Mouse (Mus musculus) embryonic facial prominence, embryonic 14.5 days (tissue): ENCODE measurements around the gene Snd1. TPM values are rescaled to one million over a fixed set of nuclear protein-coding genes. Genes with fewer than 3 reads are reported as not detected.

ENCODE experiments used
- ATAC-seq: fragments of 200-750 bp; cut with Nextera tagmentation; 2 replicates; pipeline ENCODE4 v1.8.0; 2017; ENCODE audit warnings: low read depth, moderate number of reproducible peaks, moderate TSS enrichment
- DNase-seq: peaks from one replicate; pipeline ENCODE4 v3.0.0-alpha.2; 2015; ENCODE audit warnings: low spot score
- H3K27ac ChIP-seq: fragments of 300-500 bp; sonication (generic); replicated peaks from 2 replicates; pipeline ENCODE4 v1.5.1; 2014; ENCODE audit warnings: low read depth, mild to moderate bottlenecking, low read length, moderate library complexity
- H3K27me3 ChIP-seq: fragments of 300-500 bp; sonication (generic); replicated peaks from 2 replicates; pipeline ENCODE4 v1.6.1; 2014; ENCODE audit warnings: low read length; ENCODE audit not compliant: control insufficient read depth, insufficient read depth
- H3K36me3 ChIP-seq: fragments of 300-500 bp; sonication (generic); 2 replicates; pipeline ENCODE4 v1.6.1; 2014; ENCODE audit warnings: low read length, mixed read lengths; ENCODE audit not compliant: control insufficient read depth, insufficient read depth
- H3K4me1 ChIP-seq: fragments of 300-500 bp; sonication (generic); 2 replicates; pipeline ENCODE4 v1.6.1; 2014; ENCODE audit warnings: antibody characterized with exemption, low read length; ENCODE audit not compliant: control insufficient read depth, insufficient read depth
- H3K4me2 ChIP-seq: fragments of 300-500 bp; sonication (generic); 2 replicates; pipeline ENCODE4 v1.6.1; 2014; ENCODE audit warnings: low read depth, mild to moderate bottlenecking, low read length, moderate library complexity, mixed read lengths
- H3K4me3 ChIP-seq: fragments of 300-500 bp; sonication (generic); 2 replicates; pipeline ENCODE4 v1.5.1; 2014; ENCODE audit warnings: low read depth, mild to moderate bottlenecking, low read length
- H3K9ac ChIP-seq: fragments of 300-500 bp; sonication (generic); 2 replicates; pipeline ENCODE4 v1.6.1; 2014; ENCODE audit warnings: low read depth, mild to moderate bottlenecking, low read length, moderate library complexity, mixed read lengths
- H3K9me3 ChIP-seq: fragments of 300-500 bp; sonication (generic); 2 replicates; pipeline ENCODE4 v1.6.1; 2016; ENCODE audit warnings: low read length; ENCODE audit not compliant: control insufficient read depth
- WGBS: fragments of 180-500 bp; shearing (Covaris S2); extraction: QIAGEN DNeasy Blood & Tissue Kit; methylation state at CpG from one replicate; pipeline ENCODE4 v1.1.7; 2014; 5-methylcytosine and 5-hydroxymethylcytosine counted together
- polyA plus RNA-seq: library from polyadenylated mRNA; unstranded; fragments of >200 nt; fragmentation: Nextera tagmentation; extraction: Ambion mirVana; gene quantifications from 2 replicates; pipeline ENCODE4 v1.2.1, GENCODE M21; 2014

Gene Snd1
- polyA plus RNA-seq, 1 experiment from 2014 or later, result 111 TPM

DNA sequence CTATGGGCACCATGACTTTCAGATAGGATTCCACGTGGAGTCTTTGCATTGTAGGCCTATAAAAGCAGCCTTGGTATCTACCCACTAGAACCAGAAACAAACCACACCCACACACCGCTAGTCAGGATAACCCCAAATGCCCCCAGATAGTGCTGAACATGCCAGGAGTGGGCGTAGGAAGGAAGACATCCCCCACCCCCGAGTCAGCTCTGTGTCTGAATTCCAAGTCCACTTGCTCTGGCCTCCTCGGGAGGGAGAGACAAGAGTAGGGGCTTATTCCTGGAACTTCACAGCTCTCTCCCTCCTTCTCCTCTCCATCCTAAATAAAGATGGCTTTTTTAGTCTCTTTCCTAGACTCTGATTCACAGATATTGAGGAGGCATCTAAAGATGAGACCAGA is 494.7 kb downstream of the Snd1 start:
- 63% methylated on average over 5 of the region's 5 CpGs for WGBS
- H3K4me2 ChIP-seq, result no peak overlapping the region
- ATAC-seq, result no peak
- no peak overlapping the region for H3K4me3 ChIP-seq
- H3K4me1 ChIP-seq, result no peaks in the 10 kb centered on the region
- H3K27ac ChIP-seq, result no peak overlapping the region
- no peaks in the 10 kb centered on the region for H3K36me3 ChIP-seq
- no peak overlapping the region for H3K9ac ChIP-seq
- no peaks in the 10 kb centered on the region for H3K27me3 ChIP-seq
- H3K9me3 ChIP-seq, result no peaks in the 10 kb centered on the region
- DNase-seq, result no peak

DNA sequence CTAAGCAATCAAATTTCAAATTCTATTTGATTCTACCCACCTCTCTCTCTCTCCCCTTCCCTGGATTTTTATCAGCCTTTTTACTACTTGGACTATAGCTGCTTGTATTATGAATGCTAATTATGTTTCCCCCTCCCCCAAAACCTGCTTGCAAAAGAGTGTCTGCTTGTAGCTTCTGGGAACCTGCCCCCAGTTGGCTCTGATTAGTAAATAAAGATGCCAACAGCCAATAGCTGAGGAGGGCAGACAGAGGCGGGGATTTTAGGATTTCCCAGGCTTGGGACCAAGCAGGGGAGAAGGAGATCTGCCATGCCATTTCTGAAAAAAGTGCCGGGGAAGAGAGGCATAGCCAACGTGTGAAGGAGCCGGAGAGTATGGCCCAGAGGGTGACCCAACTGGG is 495.8 kb downstream of the Snd1 start:
- H3K9me3 ChIP-seq, result no peaks in the 10 kb centered on the region
- DNase-seq (no peak), ATAC-seq (no peak)
- no peaks in the 10 kb centered on the region for H3K4me1 ChIP-seq
- no peak overlapping the region for H3K9ac ChIP-seq
- no peaks in the 10 kb centered on the region for H3K36me3 ChIP-seq
- no peak overlapping the region for H3K27ac ChIP-seq
- no peak overlapping the region for H3K4me2 ChIP-seq
- 48% methylated on average over 4 of the region's 4 CpGs for WGBS
- H3K4me3 ChIP-seq, result no peak overlapping the region
- H3K27me3 ChIP-seq, result no peaks in the 10 kb centered on the region

DNA sequence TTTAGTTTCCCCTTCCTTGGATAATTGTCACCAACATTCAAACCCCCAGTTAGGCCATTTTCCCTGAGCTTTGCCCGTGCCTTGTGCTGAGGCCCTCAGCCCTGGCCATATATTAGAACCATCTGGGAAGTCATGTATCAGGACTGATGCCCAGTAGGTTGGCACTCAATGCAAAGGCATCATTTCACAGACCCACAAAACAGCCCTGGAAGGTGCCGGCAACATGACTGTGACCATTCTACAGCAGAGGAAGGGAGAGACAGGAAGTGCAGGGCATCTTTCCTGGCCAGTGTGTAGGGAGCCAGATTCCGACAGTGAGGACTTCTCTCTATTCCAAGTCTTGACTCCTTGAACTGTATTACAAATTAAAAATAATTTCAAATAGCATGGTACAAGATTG is 499.6 kb downstream of the Snd1 start:
- H3K36me3 ChIP-seq, result no peaks in the 10 kb centered on the region
- no peak overlapping the region for H3K27ac ChIP-seq
- no peak overlapping the region for H3K4me2 ChIP-seq
- 0 out of 2 replicates have a peak, but pooled peaks cover under 1% of the 10 kb centered on the region for H3K9me3 ChIP-seq
- H3K9ac ChIP-seq, result no peak overlapping the region
- no peak overlapping the region for H3K4me3 ChIP-seq
- WGBS, result 76% methylated on average over 3 of the region's 3 CpGs
- DNase-seq (no peak), ATAC-seq (no peak)
- H3K27me3 ChIP-seq, result peaks cover 5% of the 10 kb centered on the region
- no peaks in the 10 kb centered on the region for H3K4me1 ChIP-seq

DNA sequence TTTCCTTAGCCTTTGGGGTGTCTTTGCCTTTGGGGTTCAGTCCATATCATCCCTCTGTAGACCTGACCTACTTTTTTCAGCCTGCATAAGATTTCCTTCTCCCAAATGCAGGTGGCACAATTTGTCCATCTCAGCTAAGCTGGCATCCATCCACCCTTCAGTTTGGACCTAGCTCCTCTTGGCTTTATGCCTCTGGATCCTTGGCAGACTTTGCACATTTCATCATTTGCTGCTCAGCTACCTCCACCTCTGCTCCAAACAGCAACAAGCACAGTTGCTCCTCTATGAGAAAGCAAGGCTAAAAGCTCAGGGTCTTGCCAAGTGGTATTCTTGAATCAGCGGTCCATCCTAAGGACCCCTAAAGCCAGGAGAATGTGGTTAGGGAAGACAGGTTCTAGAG is 500.2 kb downstream of the Snd1 start:
- DNase-seq (no peak), ATAC-seq (no peak)
- Histone ChIP-seq H3K9ac (no peak overlapping the region), H3K4me2 (no peak overlapping the region), H3K4me1 (no peaks in the 10 kb centered on the region), H3K27me3 (peaks cover 11% of the 10 kb centered on the region), H3K36me3 (no peaks in the 10 kb centered on the region), H3K9me3 (0 out of 2 replicates have a peak, but pooled peaks cover 4% of the 10 kb centered on the region), H3K4me3 (no peak overlapping the region), H3K27ac (no peak overlapping the region)
- WGBS, result 91% methylated on average over 1 of the region's 1 CpGs

DNA sequence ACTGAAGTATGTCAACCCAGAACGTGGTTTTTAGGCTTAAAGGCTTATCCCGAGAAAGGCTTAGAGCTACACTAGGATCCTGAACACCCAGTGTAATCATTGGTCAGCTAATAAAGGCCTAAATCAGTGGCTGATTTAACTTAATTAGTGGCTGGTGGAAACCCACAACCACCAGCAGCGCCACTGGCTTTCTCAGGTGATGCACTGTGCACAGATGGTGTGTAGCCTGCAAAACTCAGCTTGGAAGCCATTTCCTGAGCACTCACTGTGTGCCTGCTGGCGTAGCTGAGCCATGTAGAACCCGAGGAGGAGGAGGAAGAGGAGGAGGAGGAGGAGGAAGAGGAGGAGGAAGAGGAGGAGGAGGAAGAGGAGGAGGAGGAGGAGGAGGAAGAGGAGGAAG is 503.1 kb downstream of the Snd1 start:
- H3K9ac ChIP-seq, result no peak overlapping the region
- 56% methylated on average over 5 of the region's 5 CpGs for WGBS
- H3K4me3 ChIP-seq, result no peak overlapping the region
- no peak for DNase-seq
- ATAC-seq, result no peak
- no peak overlapping the region for H3K27ac ChIP-seq
- H3K9me3 ChIP-seq, result 0 out of 2 replicates have a peak, but pooled peaks cover 4% of the 10 kb centered on the region
- no peak overlapping the region for H3K4me2 ChIP-seq
- peaks cover 37% of the 10 kb centered on the region for H3K27me3 ChIP-seq
- H3K4me1 ChIP-seq, result peaks cover 3% of the 10 kb centered on the region; the same call in 1 of the 2 replicates
- H3K36me3 ChIP-seq, result no peaks in the 10 kb centered on the region

DNA sequence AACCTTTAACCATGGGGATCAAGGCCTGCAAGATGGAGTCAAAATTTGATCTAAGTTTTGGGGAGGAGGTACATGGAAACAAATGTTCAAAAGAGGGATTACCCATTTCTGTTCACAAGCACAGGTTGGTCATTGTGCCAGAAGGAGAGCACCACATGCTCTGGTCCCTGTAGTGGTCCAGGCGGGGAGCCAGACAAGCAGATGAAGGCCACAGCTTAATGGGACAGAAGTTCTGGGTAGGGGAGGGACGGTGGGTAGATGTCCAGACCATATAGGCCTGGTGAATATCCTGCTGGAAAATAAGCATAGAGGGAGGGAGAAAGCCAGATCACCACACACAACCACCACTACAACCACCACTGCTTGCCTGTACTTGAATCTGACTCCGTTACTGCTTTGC is 503.9 kb downstream of the Snd1 start:
- H3K36me3 ChIP-seq, result no peaks in the 10 kb centered on the region
- H3K4me2 ChIP-seq, result no peak overlapping the region
- 80% methylated on average over 3 of the region's 3 CpGs for WGBS
- H3K4me3 ChIP-seq, result no peak overlapping the region
- ATAC-seq, result no peak
- peaks cover 43% of the 10 kb centered on the region for H3K27me3 ChIP-seq
- no peak overlapping the region for H3K9ac ChIP-seq
- no peak overlapping the region for H3K27ac ChIP-seq
- H3K9me3 ChIP-seq, result 0 out of 2 replicates have a peak, but pooled peaks cover 4% of the 10 kb centered on the region
- peaks cover 3% of the 10 kb centered on the region; the same call in 1 of the 2 replicates for H3K4me1 ChIP-seq
- no peak for DNase-seq

DNA sequence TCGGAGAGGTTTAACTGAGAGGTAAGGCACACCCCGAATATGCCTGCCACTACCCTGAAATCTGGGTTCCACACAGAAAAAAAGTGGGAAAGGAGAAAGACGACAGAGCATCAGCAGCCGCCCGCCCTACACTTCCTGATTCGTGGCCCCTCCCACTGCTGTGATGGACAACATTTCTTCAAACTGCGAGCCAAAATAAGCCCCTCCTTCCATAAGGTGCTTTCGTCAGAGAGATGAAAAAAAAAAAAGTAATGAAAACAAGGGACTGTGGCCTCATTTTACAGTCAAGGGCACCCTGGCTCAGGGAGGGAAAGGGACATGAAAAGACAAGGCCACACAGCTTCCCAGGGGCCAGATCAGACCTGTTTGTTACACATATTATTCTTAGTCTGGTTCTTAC is 504.6 kb downstream of the Snd1 start:
- no peak for DNase-seq
- Histone ChIP-seq H3K27me3 (peaks cover 46% of the 10 kb centered on the region), H3K4me2 (no peak overlapping the region), H3K9me3 (0 out of 2 replicates have a peak, but pooled peaks cover 4% of the 10 kb centered on the region), H3K36me3 (no peaks in the 10 kb centered on the region), H3K4me1 (peaks cover 3% of the 10 kb centered on the region; the same call in 1 of the 2 replicates), H3K4me3 (no peak overlapping the region), H3K27ac (no peak overlapping the region), H3K9ac (no peak overlapping the region)
- WGBS, result 65% methylated on average over 8 of the region's 8 CpGs
- ATAC-seq, result no peak

DNA sequence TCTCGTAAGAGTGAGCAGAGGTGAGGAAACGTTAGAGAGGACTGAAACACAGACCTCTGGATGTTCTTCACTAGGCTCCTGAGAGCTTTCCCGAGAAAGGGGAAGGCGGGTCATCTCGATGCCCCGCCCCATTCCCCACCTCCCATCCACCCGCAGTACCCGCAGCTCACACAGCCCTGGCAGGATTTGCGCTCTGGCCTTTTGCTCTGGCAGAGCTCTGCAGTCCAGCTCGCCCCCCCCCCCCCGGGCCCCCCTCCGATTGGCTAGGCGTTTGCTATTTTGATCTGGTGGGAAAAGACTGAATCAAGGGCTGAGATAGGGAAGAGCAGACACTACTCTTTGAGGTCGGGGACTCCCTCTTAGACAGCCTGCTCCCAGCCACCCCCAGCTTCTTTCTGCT is 505.3 kb downstream of the Snd1 start:
- 4% methylated on average over 14 of the region's 14 CpGs for WGBS
- H3K9me3 ChIP-seq, result 0 out of 2 replicates have a peak, but pooled peaks cover 4% of the 10 kb centered on the region
- H3K4me3 ChIP-seq, result peak overlapping the region; percentile 43; the same call in 1 of the 2 replicates
- DNase-seq, result no peak
- H3K9ac ChIP-seq, result no peak overlapping the region
- ATAC-seq, result peak; percentile 27; the same call in 1 of the 2 replicates
- H3K36me3 ChIP-seq, result no peaks in the 10 kb centered on the region
- H3K4me2 ChIP-seq, result peak overlapping the region; percentile 87
- H3K27me3 ChIP-seq, result peaks cover 50% of the 10 kb centered on the region
- no peak overlapping the region for H3K27ac ChIP-seq
- peaks cover 3% of the 10 kb centered on the region; the same call in 1 of the 2 replicates for H3K4me1 ChIP-seq
